Mouse (Mus musculus) bone marrow, adult 2 months (tissue): ENCODE measurements around the gene Inpp4a.

Source experiments
- CTCF ChIP-seq: fragments of 200-500 bp; IDR thresholded peaks from 2 replicates; pipeline ENCODE4 v1.5.1; 2011; ENCODE audit warnings: low read length, control low read depth; ENCODE audit not compliant: control insufficient read depth, insufficient read depth
- POLR2A ChIP-seq: fragments of 200-500 bp; IDR thresholded peaks from 2 replicates; pipeline ENCODE4 v1.6.1; 2011; ENCODE audit warnings: low read depth, mild to moderate bottlenecking, control low read depth, low read length, borderline replicate concordance; ENCODE audit not compliant: control insufficient read depth

DNA sequence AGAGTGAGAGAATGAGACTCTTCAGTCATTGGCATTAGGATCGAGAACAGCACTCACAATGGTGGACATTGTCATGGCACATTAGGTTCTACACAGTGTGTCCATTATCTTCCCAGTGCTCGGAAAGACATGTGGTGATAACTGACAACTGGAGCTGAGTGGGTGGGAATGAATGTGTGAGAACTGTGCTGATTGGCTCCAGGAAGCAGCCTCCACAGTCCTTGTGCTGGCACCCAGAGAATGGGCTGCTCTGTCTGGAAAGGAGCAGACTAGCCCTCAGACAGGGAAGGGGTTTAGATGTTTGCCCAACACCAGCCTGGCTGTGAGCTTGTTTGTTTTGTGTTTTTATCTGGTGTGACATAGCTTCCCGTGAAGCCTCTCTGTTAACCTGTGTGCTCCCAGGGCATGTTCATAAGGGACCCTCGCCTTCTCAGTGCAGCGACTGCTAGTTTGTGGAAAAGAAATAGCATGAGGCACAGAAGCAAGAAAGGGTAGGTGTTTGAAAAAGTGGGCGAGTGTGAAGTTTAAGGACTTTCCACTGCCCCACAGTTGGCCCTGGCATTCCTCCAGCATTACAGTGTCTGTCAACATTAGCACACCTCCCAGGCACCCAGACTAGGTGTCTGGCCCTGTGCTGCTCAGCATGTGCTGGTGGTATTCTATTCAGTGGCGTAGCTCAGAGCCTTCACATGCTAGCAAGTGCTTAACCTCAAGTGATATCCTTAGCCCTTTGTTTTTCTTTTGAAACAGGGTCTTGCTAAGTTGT lies 51.4 kb downstream of the Inpp4a start:
- no peak for TF ChIP-seq POLR2A
- TF ChIP-seq CTCF = no peak
